Mouse (Mus musculus): ENCODE measurements around the gene Xpc. TPM values are rescaled to one million over a fixed set of nuclear protein-coding genes. Genes with fewer than 3 reads are reported as not detected.

Gene Xpc
- total and polyA plus RNA-seq, 3 experiments, result 15.3 to 15.5 TPM; not detected in 1

DNA sequence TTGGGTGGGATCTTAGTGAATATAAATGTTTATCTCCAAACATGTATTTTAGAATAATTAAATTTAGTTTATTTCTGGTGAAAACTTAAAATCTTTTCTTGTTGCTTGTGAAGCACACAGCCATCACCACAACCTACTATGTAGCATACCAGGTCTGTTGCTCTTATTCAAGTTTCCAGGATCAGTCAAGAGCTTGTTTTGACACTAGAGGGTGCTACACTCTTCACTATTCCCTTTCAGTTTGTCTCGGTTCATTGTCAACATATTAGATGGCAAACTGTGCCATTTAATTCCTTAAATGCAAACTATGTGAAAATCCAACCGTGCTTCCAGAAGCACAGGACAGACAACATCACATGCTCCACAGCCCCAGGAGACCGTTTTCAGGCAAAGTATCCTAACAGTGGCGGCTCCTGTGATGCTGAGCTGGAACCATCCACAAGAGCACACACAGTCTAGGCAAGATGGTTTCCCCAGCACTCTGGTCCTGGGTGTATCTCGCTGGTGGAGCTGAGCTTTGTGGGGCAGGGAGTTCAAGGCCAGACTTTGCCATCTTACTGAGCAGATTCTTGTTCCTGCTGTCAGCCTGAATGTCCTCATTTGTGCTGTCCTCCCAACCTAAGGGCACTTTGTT, 11.7 kb upstream of the Xpc start:
- TF ChIP-seq EP300 (IDR thresholded peaks at IDR 0.05; ENCODE audit: low read depth in 1 of 2, low read length in 2 of 2), result no peak
- peak; percentile 62 for TF ChIP-seq RAD21 (IDR thresholded peaks at IDR 0.05; ENCODE audit: low read depth, low read length)
- peak; percentile 13 to 76 (median 46); a peak in 4 of 6 replicates for TF ChIP-seq CTCF (IDR thresholded peaks at IDR 0.05 in 2 of 3, conservative IDR thresholded peaks at IDR 0.05 in 1 of 3; ENCODE audit: control insufficient read depth in 1 of 3, insufficient read depth in 1 of 3, low read depth in 2 of 3, low read length in 3 of 3, poor library complexity in 1 of 3, severe bottlenecking in 1 of 3)
- TF ChIP-seq SMC3 (IDR thresholded peaks at IDR 0.05; ENCODE audit: low read depth, low read length), result peak; percentile 62
- TF ChIP-seq CHD2 (IDR thresholded peaks at IDR 0.05; ENCODE audit: low read length), result no peak
- TF ChIP-seq ZC3H11A (IDR thresholded peaks at IDR 0.05; ENCODE audit: low read depth, low read length), result peak; percentile 8; the same call in 1 of the 2 replicates
- no peak overlapping the region for H3K27ac ChIP-seq (ENCODE audit: control insufficient read depth, low read depth, low read length)
- H3K9ac ChIP-seq (ENCODE audit: control insufficient read depth, low read depth, low read length, poor library complexity, severe bottlenecking), result no peak overlapping the region
- no peaks in the 10 kb centered on the region for H3K9me3 ChIP-seq (replicated peaks; ENCODE audit: insufficient read depth, low read length)
- no peaks in the 10 kb centered on the region for H3K4me1 ChIP-seq (ENCODE audit: control insufficient read depth in 1 of 2, insufficient read depth in 2 of 2, low read length in 2 of 2)
- no peaks in the 10 kb centered on the region for H3K27me3 ChIP-seq (ENCODE audit: control insufficient read depth in 1 of 2, insufficient read depth in 2 of 2, low read length in 2 of 2)
- no peaks in the 10 kb centered on the region for H3K79me2 ChIP-seq (ENCODE audit: control insufficient read depth, insufficient read depth, low read length, poor library complexity)
- H3K4me3 ChIP-seq (ENCODE audit: control insufficient read depth in 1 of 2, insufficient read depth in 1 of 2, low read depth in 2 of 2, low read length in 2 of 2), result no peak overlapping the region
- peak; percentile 57 for DNase-seq (ENCODE audit: low read depth, low spot score)
- no peaks in the 10 kb centered on the region; a peak in 1 of 4 replicates for H3K36me3 ChIP-seq (ENCODE audit: control insufficient read depth in 1 of 2, insufficient read depth in 2 of 2, low read length in 2 of 2)

DNA sequence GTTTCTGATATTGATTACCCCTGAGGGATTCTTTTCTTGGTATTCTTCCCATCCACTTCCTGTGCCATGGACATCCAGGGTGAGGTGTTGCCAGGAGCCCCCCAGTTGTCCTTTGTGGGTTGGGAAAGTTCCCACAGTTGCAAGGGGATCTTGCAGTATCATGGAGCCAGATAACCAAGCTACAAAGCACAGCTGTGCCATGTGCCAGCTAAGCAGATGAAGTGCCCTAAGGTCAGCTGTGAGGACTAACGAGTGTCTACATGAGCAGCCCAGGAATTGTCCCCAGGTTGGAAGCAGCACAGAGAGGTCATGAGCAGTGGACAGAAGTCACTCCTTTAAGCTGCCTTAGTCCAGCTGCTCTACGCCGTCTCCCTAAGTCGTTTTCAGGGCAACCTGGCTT, 9.9 kb upstream of the Xpc start:
- Histone ChIP-seq H3K9ac (ENCODE audit: control insufficient read depth, low read depth, low read length, poor library complexity, severe bottlenecking) (no peak overlapping the region), H3K9me3 (replicated peaks; ENCODE audit: insufficient read depth, low read length) (no peaks in the 10 kb centered on the region), H3K79me2 (ENCODE audit: control insufficient read depth, insufficient read depth, low read length, poor library complexity) (no peaks in the 10 kb centered on the region), H3K27me3 (ENCODE audit: control insufficient read depth in 1 of 2, insufficient read depth in 2 of 2, low read length in 2 of 2) (no peaks in the 10 kb centered on the region), H3K27ac (ENCODE audit: control insufficient read depth, low read depth, low read length) (no peak overlapping the region), H3K4me3 (ENCODE audit: control insufficient read depth in 1 of 2, insufficient read depth in 1 of 2, low read depth in 2 of 2, low read length in 2 of 2) (no peak overlapping the region), H3K36me3 (ENCODE audit: control insufficient read depth in 1 of 2, insufficient read depth in 2 of 2, low read length in 2 of 2) (peaks cover 0 to 4% of the 10 kb centered on the region in 2 experiments; a peak in 2 of 4 replicates), H3K4me1 (ENCODE audit: control insufficient read depth in 1 of 2, insufficient read depth in 2 of 2, low read length in 2 of 2) (no peaks in the 10 kb centered on the region)
- DNase-seq (ENCODE audit: low read depth, low spot score), result no peak
- no peak for TF ChIP-seq MXI1 (IDR thresholded peaks at IDR 0.05; ENCODE audit: low read depth, low read length)
- TF ChIP-seq KAT2A (conservative IDR thresholded peaks at IDR 0.05; ENCODE audit: low read depth, low read length), result no peak
- TF ChIP-seq HCFC1 (IDR thresholded peaks at IDR 0.05; ENCODE audit: low read depth, low read length), result no peak
- TF ChIP-seq GABPA (IDR thresholded peaks at IDR 0.05; ENCODE audit: low read depth, low read length), result no peak
- no peak for TF ChIP-seq BHLHE40 (IDR thresholded peaks at IDR 0.05; ENCODE audit: borderline replicate concordance, low read depth, low read length)
- no peak for TF ChIP-seq ELF1 (IDR thresholded peaks at IDR 0.05; ENCODE audit: low read depth, low read length)

- Histone ChIP-seq H3K9ac (ENCODE audit: control insufficient read depth, low read depth, low read length, poor library complexity, severe bottlenecking) (no peak overlapping the region), H3K36me3 (ENCODE audit: control insufficient read depth in 1 of 2, insufficient read depth in 2 of 2, low read length in 2 of 2) (peaks cover under 1 to 10% of the 10 kb centered on the region in 2 experiments), H3K79me2 (ENCODE audit: control insufficient read depth, insufficient read depth, low read length, poor library complexity) (peaks cover under 1% of the 10 kb centered on the region; the same call in 1 of the 2 replicates), H3K9me3 (replicated peaks; ENCODE audit: insufficient read depth, low read length) (no peaks in the 10 kb centered on the region), H3K27ac (ENCODE audit: control insufficient read depth, low read depth, low read length) (no peak overlapping the region), H3K27me3 (ENCODE audit: control insufficient read depth in 1 of 2, insufficient read depth in 2 of 2, low read length in 2 of 2) (no peaks in the 10 kb centered on the region), H3K4me1 (ENCODE audit: control insufficient read depth in 1 of 2, insufficient read depth in 2 of 2, low read length in 2 of 2) (no peaks in the 10 kb centered on the region; a peak in 1 of 4 replicates), H3K4me3 (ENCODE audit: control insufficient read depth in 1 of 2, insufficient read depth in 1 of 2, low read depth in 2 of 2, low read length in 2 of 2) (no peak overlapping the region)
- no peak for TF ChIP-seq TBP (IDR thresholded peaks at IDR 0.05; ENCODE audit: low read depth, low read length)
- TF ChIP-seq MAZ (IDR thresholded peaks at IDR 0.05; ENCODE audit: low read depth, low read length), result no peak
- TF ChIP-seq POLR2AphosphoS2 (IDR thresholded peaks at IDR 0.05; ENCODE audit: low read length), result no peak
- TF ChIP-seq RAD21 (IDR thresholded peaks at IDR 0.05; ENCODE audit: low read depth, low read length), result no peak
- TF ChIP-seq UBTF (IDR thresholded peaks at IDR 0.05; ENCODE audit: borderline replicate concordance, insufficient read depth, low read depth, low read length), result no peak
- TF ChIP-seq NRF1 (IDR thresholded peaks at IDR 0.05; ENCODE audit: insufficient read depth, low read depth, low read length, poor library complexity, severe bottlenecking), result no peak
- no peak for TF ChIP-seq USF1 (IDR thresholded peaks at IDR 0.05; ENCODE audit: low read depth, low read length)
- TF ChIP-seq ELF1 (IDR thresholded peaks at IDR 0.05; ENCODE audit: low read depth, low read length), result no peak
- TF ChIP-seq MYC (IDR thresholded peaks at IDR 0.05; ENCODE audit: low read depth, low read length), result no peak
- TF ChIP-seq ZC3H11A (IDR thresholded peaks at IDR 0.05; ENCODE audit: low read depth, low read length), result no peak
- TF ChIP-seq ETS1 (IDR thresholded peaks at IDR 0.05; ENCODE audit: low read depth, low read length), result no peak
- TF ChIP-seq E2F4 (IDR thresholded peaks at IDR 0.05; ENCODE audit: borderline replicate concordance, low read depth, low read length), result no peak
- no peak for TF ChIP-seq ZNF384 (IDR thresholded peaks at IDR 0.05; ENCODE audit: low read depth, low read length)
- no peak for TF ChIP-seq MAFK (IDR thresholded peaks at IDR 0.05; ENCODE audit: borderline replicate concordance, low read depth, low read length)
- TF ChIP-seq NELFE (IDR thresholded peaks at IDR 0.05; ENCODE audit: low read depth, low read length), result no peak
- no peak for TF ChIP-seq JUND (IDR thresholded peaks at IDR 0.05; ENCODE audit: low read depth, low read length)
- TF ChIP-seq KAT2A (conservative IDR thresholded peaks at IDR 0.05; ENCODE audit: low read depth, low read length), result no peak
- no peak for DNase-seq (ENCODE audit: low read depth, low spot score)
Observed at GRCm38 (mm10) chr6:91522816-91523215, 7.1 kb upstream of the Xpc start.
